Mouse (Mus musculus): Measurements from ENCODE around the gene Dmrtc2.
A peak's percentile ranks its signal among the peaks of the same experiment; 100 is the strongest.
"Not testable (repeated sequence)": the region's sequence is repeated elsewhere in the genome, so short reads cannot be mapped to it uniquely, and the experiment has no call there.

Gene Dmrtc2

DNA sequence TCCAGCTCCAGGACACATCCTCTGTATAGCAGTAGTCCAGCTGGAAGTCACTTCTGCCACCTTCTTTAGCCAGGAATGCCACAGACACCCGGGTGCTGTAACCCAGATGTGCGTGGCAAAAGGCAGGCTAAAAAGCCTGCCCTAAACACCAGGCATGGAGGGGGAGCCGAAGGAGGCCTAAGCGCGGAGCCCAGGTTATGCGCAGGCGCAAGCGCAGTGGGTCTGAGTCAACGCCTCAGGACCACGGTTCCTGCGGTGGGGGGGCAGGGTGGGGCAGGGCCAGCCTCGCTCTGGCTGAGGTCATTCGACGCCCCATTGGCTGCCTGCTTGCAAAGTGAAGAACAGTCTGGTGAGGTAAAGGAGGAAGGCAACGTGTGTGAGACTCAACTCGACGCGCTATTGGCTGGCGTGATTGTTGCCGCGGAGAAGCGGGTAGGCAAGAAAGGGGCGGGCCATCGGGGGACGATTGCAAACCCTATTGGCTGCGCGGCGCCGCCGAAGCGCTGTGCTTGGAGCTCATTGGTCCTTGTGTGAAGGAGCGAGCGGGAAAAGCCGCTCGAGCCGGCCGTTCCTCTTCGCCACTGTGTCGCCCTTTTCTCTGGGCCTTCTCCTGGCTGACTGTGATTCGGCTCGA lies at the start of gene Dmrtc2, which contains the start of gene Lypd4:
Gene Dmrtc2, plus strand, starts transcription at position 526 of the 634 bp plus-strand sequence.
Gene Lypd4, minus strand, starts transcription at position 410 of the 634 bp plus-strand sequence.
- no peak for DNase-seq (ENCODE audit: extremely low spot score)

DNA sequence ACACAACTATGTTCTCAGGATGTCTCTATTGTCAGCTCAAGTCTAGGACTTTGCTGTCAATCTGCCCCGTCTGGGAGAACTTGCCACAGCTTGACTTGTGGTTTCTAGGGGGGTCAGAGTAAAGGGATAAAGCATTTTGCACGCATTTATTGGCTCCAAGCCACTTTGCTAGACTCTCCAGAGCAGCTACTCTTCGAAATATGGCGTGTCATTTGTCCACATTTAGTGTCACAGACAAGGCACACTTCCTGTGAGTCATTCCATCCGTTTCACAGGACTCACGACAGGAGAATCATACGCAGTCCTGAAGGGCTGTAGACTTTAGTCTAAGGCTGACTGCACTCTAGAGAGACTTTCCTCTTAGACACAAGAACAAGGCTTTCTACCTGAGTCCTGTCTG lies 45.4 kb upstream of the Dmrtc2 start:
- no peak for DNase-seq (ENCODE audit: extremely low spot score)

DNA sequence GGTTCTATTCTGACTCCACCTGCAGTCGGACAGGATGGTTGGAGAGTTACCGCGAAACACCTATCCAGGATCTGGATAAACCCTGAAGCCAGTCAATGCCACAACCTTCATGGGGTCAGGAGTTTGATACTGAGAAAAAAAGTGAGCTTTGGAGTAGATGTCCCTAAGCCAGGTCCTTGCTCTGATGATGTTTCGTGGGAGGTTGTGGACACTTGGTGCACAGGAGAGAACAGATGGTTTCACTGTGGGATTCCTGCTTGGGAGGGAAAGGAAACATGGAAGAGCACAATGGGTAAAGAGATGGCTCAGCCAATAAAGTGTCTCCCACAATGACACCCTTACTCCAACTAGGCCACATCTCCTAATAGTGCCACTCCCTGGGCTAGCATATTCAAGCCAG lies 42.7 kb upstream of the Dmrtc2 start:
- no peak for DNase-seq (ENCODE audit: extremely low spot score)

GRCm38 (mm10) chr7:24838732-24839409 lies 31.0 kb upstream of the Dmrtc2 start:
- not testable (repeated sequence) for DNase-seq (ENCODE audit: extremely low spot score)

- no peak for DNase-seq (ENCODE audit: extremely low spot score)
Measured at GRCm38 (mm10) chr7:24839410-24839808, 30.4 kb upstream of the Dmrtc2 start.

GRCm38 (mm10) chr7:24840331-24840730 lies 29.5 kb upstream of the Dmrtc2 start:
- no peak for DNase-seq (ENCODE audit: extremely low spot score)

- no peak for DNase-seq (ENCODE audit: extremely low spot score)
Measured at GRCm38 (mm10) chr7:24841009-24841408, 28.8 kb upstream of the Dmrtc2 start.

GRCm38 (mm10) chr7:24844144-24844543 lies 25.7 kb upstream of the Dmrtc2 start:
- DNase-seq (ENCODE audit: extremely low spot score), result no peak

DNA sequence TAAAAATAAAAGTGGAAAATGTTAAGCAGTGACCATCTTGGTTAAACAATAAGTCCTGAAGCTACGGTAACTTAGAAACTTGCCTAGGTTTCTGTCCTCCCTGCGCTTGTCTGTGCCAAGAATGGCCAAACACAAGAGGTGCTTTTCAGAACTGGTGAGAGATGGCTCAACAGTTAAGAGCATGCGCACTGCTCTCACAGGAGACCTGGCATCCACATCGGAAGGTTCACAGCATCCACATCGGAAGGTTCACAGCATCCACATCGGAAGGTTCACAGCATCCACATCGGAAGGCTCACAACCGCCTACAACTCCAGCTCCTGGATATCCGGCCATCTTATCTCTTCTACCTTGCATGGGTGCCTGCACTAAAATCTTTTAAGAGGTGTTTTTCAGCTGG lies 24.7 kb upstream of the Dmrtc2 start:
- DNase-seq (ENCODE audit: extremely low spot score), result no peak

GRCm38 (mm10) chr7:24845713-24846112 lies 24.1 kb upstream of the Dmrtc2 start:
- peak; percentile 67 for DNase-seq (ENCODE audit: extremely low spot score)

GRCm38 (mm10) chr7:24846576-24846975 lies 23.3 kb upstream of the Dmrtc2 start:
- DNase-seq (ENCODE audit: extremely low spot score), result not testable (repeated sequence)

DNA sequence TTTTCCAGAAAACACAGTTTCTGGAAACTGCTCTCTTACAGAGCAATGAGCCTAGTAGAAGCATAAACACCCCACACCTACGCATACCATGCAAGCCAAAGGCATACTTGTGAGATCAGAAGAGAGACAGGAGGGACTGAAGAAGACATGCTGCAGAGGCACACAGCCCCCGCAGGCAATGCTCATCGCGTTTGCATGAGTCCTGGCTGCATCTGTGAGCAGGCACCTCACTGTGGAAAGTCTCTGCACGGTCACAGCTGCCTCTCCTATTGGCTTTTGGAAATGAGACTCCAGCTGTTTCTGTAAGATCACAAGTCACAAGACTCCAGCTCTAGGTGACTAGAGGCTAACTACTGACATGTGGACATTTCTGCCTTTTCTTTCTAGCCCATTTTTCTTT lies 19.7 kb upstream of the Dmrtc2 start:
- DNase-seq (ENCODE audit: extremely low spot score), result no peak

DNA sequence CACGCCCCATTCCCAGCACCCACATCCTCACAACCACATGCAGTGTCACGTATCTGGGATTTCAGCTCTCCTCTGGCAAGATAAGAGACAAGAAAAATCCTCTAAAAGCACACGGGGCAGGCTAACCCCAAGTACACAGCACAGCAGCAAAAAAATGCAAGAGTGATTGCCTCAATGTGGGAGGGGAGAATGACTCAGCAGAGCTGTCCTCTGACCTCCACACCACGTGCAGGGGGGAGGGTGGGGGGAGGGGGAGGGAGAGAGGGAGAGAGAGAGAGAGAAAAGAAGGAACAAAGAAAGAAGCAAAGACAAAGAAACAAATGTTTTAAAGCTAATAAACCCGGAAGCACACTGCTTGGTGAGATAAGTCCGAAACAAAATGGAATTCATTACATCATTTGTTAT lies 19.0 kb upstream of the Dmrtc2 start:
- DNase-seq (ENCODE audit: extremely low spot score), result peak; percentile 61

GRCm38 (mm10) chr7:24851596-24852325 lies 18.1 kb upstream of the Dmrtc2 start:
- DNase-seq (ENCODE audit: extremely low spot score), result no peak

- no peak for DNase-seq (ENCODE audit: extremely low spot score)
Measured at GRCm38 (mm10) chr7:24852557-24853232, 17.2 kb upstream of the Dmrtc2 start.

GRCm38 (mm10) chr7:24853233-24853563 lies 16.7 kb upstream of the Dmrtc2 start:
- no peak for DNase-seq (ENCODE audit: extremely low spot score)

- no peak for DNase-seq (ENCODE audit: extremely low spot score)
Measured at GRCm38 (mm10) chr7:24853695-24854094, 16.2 kb upstream of the Dmrtc2 start.

- no peak for DNase-seq (ENCODE audit: extremely low spot score)
Measured at GRCm38 (mm10) chr7:24856460-24857120, 13.3 kb upstream of the Dmrtc2 start.

- no peak for DNase-seq (ENCODE audit: extremely low spot score)
Measured at GRCm38 (mm10) chr7:24859234-24859633, 10.6 kb upstream of the Dmrtc2 start.

- no peak for DNase-seq (ENCODE audit: extremely low spot score)
Measured at GRCm38 (mm10) chr7:24861913-24862312, 7.9 kb upstream of the Dmrtc2 start, which contains the start of gene Gm9844. Gene Gm9844, plus strand, starts transcription at chr7:24862213.

DNA sequence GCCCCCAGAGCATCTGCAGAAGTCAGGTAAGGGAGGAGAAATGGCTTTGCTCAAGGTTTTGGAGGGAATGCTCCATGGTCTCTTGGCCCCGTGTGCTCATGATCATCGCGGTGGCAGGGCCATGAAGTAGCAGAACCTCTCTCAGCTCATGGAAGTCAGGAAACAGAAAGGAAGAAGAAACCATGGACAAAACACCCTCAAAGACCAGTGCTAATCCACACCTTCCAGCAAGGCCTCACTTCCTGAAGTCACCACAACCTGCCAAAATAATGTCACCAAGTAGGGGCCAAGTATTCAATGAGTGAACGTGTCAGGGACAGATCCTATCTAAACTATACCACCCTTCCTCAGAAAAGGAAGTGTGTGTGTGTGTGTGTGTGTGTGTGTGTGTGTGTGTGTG lies 7.0 kb upstream of the Dmrtc2 start:
- DNase-seq (ENCODE audit: extremely low spot score), result no peak

GRCm38 (mm10) chr7:24864156-24864555 lies 5.7 kb upstream of the Dmrtc2 start:
- no peak for DNase-seq (ENCODE audit: extremely low spot score)
